Mouse (Mus musculus) v-Abl transformed pro-B cells (cell line): ENCODE measurements around the gene Inmt.
"Not testable (repeated sequence)": the region's sequence is repeated elsewhere in the genome, so short reads cannot be mapped to it uniquely, and the experiment has no call there.

Experiments
- in situ Hi-C, 2 experiments: fragments of 400-800 bp; cut with MboI; formaldehyde crosslinking; loops; one replicate each; pipeline ENCODE4 v1.15.1; 2025; ENCODE audit not compliant: unreplicated experiment in 2 of 2

Inmt gene

GRCm38 (mm10) chr6:55174741-55175181, at the start of gene Inmt:
Inmt (minus strand) TSS chr6:55175043.
- in situ Hi-C loops: no loop called here

- in situ Hi-C loops: no loop called here
Measured at GRCm38 (mm10) chr6:55223986-55224385, 49.1 kb upstream of the Inmt start.

- in situ Hi-C loops: no loop called here
Measured at GRCm38 (mm10) chr6:55218232-55218631, 43.4 kb upstream of the Inmt start.

- in situ Hi-C loops: no loop called here
Measured at GRCm38 (mm10) chr6:55214541-55214940, 39.7 kb upstream of the Inmt start.

GRCm38 (mm10) chr6:55210423-55211365, 35.9 kb upstream of the Inmt start:
- in situ Hi-C loops: no loop called here

- in situ Hi-C loops: no loop called here
Measured at GRCm38 (mm10) chr6:55207786-55208185, 32.9 kb upstream of the Inmt start.

GRCm38 (mm10) chr6:55203931-55204330, 29.1 kb upstream of the Inmt start:
- in situ Hi-C loops: no loop called here

GRCm38 (mm10) chr6:55202913-55203910, 28.4 kb upstream of the Inmt start, which contains the start of gene Mindy4:
Mindy4 (plus strand) TSS chr6:55203383.
- in situ Hi-C loops: no loop called here

- in situ Hi-C loops: no loop called here
Measured at GRCm38 (mm10) chr6:55199047-55199446, 24.2 kb upstream of the Inmt start.

GRCm38 (mm10) chr6:55193171-55193570, 18.3 kb upstream of the Inmt start:
- in situ Hi-C loops: no loop called here

- in situ Hi-C loops: no loop called here
Measured at GRCm38 (mm10) chr6:55191537-55191936, 16.7 kb upstream of the Inmt start.

- in situ Hi-C loops: no loop called here
Measured at GRCm38 (mm10) chr6:55189406-55189805, 14.6 kb upstream of the Inmt start.

- in situ Hi-C loops: not testable (repeated sequence)
Measured at GRCm38 (mm10) chr6:55187827-55188226, 13.0 kb upstream of the Inmt start.

- in situ Hi-C loops: no loop called here
Measured at GRCm38 (mm10) chr6:55182655-55183430, 8.0 kb upstream of the Inmt start.

- in situ Hi-C loops: no loop called here
Measured at GRCm38 (mm10) chr6:55179560-55179959, 4.7 kb upstream of the Inmt start.

- in situ Hi-C loops: no loop called here
Measured at GRCm38 (mm10) chr6:55177060-55177732, 2.4 kb upstream of the Inmt start.

GRCm38 (mm10) chr6:55175892-55176291, 1.0 kb upstream of the Inmt start:
- in situ Hi-C loops: no loop called here

- in situ Hi-C loops: no loop called here
Measured at GRCm38 (mm10) chr6:55175456-55175855, 613 bp upstream of the Inmt start.

- in situ Hi-C loops: no loop called here
Measured at GRCm38 (mm10) chr6:55173941-55174349, 898 bp downstream of the Inmt start.

- in situ Hi-C loops: no loop called here
Measured at GRCm38 (mm10) chr6:55173171-55173570, 1.7 kb downstream of the Inmt start.
